Mouse (Mus musculus) kidney, adult 8-10 months (tissue): ENCODE measurements at regions not wholly inside any gene's neighbourhood (a gene's known extent, or its start where the extent isn't known, plus 50 kb on each side); places are given as distances from the start of the nearest gene placed in this dataset.

Source experiments
- DNase-seq, 2 experiments: peaks; one replicate each; pipeline ENCODE4 v3.0.0; 2022

DNA sequence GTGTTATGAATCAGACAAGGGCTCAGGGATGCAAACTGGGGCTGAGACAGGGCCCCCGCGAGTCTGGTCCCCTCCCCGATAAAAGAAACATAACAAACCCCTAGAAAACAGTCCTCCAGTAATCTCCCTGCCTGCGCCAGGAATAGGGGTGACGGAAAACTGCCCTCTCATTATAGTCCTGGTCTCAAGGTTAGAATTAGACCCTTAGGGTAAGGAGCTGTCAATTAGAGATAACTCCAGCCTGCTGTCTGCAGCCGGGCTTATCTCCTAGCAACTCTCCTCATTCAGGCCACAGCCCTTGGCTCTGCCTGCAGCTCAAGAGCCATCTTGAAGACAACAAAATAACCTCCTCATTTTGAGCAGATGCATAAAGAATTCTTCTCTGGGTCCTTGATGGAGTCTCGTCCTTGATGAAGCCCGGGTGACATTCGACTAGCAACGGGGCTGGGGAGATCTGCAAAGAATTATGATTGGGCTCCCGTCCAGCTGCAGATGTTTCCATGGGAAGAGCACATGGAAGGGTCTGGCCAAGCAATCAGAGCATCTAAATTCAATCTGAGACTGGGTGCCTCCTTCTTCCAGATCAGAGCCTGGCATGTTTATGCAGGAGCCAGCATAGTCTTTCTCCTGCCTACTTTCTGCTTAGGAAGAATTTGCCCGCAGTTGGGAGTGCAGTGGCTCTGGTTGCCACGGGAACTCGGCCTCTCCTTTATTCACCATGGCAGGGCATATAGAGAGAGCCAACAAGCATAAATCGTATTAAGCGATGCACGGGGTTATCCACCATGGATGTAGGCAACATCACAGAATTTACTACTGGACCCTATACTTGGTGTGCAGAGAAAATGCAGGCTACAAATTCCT lies 281.2 kb downstream of the Sox11 start:
- no peak for DNase-seq

DNA sequence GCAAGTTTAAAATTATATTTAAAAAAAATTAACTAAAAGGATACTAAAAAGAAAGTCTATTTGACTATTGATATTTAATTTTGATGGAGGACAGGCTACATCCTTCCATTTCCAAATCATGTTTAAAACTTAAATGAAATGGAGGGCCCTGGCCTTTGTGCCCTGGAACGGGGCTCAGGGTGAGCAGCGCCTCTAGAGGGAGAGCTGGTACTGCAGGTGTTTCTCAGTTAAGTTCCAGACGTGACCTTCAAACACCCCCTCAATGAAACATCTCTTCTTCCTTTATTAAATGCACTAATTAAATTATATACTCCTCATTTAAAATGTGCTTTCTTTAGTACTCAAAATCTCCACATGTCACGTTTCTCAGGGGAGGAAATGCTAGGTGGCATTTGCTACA lies 282.5 kb downstream of the Sox11 start:
- DNase-seq = peak; percentile 6 to 31

DNA sequence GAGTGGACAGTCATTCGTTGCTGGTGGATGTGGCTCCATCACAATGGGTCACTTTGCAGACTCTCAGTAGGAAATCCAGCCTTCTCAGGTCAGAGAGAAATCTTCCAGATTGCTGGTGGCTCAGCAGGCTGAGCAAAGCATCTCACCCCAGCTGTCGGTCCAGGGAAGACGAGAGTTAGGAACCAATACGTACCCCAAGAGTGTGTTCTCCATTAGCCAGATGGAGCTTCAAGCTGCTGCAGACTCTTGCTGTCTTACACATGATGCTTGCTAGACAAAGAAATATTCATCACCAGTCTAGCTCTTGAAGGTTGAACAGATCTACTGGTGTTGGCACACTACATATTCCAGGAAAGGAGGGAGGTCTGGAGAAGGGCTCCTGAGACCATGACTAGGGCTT lies 288.0 kb downstream of the Sox11 start:
- no peak for DNase-seq

DNA sequence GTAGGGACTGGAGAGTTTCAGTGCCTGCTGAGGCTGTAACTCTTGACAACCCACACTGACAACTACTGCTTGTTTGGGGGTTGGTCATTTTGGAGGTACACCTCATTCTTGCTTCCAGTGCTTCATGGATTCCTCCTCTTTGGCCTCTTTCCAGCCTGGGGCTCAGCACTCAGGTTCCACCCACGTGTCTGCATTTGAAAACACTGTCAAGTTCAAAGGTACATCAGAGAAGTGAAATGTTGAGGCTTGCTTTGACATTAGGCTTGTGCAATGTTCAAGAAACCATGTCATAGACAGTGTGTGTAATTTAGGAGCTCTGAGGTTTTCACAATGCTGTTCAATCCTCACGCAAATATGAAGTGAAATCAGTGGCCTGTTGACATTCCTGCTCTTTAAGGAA lies 304.5 kb downstream of the Sox11 start:
- no peak for DNase-seq

DNA sequence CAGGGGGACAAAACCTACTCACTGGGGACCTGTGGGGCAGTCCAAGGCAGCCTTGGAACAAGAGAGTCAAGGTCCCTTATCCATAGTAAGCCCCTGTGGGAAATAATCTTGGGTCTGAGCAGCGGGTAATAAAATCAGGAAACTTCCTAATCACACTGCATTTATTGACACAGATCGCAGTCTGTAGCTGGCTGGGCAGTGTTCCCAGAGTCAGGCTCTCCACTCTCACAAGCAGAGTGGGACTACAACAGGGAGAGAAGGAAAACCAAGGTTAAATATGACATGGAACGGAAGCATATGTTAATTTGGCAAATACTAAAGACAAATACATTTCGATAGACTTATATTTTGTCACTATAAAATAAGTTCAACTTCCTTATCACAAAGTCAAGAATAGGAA lies 322.6 kb downstream of the Sox11 start:
- DNase-seq = no peak

DNA sequence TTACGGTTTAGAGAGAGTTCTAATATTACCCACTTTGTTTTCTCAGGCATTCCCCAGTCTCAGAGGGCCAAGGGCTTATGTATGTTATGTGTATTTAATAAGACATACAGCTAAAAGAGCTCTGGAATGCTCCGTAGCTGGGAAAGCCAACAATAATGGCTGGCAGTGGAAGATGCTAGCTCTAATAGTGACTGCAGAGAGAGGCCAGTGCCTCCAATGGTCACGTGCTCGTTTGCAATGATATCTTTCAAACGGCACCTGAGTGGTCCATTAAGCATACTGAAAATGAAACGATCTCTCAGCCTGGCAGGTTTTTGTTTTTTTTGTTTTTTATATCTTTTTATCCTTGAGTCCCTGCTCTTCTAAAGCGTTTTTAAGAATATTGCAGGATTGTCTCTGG lies 324.0 kb downstream of the Sox11 start:
- DNase-seq = no peak

DNA sequence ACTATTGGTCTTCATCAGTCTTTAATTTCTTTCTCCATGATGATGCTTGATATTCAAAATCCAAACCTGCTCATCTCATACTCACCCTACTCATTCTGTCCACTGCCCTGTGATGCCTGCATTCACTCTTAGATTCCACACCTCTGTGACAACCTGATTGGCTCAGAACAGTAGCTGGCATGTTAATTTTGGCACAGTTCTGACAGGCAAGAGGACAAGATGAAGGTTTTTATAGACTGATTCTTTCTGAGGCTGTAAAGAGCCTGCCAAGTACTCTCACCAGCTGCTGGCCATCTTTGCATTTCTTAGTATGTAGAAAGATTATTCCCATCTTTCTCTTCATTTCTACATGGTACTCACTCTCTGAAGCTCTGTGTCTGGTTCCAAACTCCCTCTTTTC lies 343.1 kb downstream of the Sox11 start:
- no peak for DNase-seq

DNA sequence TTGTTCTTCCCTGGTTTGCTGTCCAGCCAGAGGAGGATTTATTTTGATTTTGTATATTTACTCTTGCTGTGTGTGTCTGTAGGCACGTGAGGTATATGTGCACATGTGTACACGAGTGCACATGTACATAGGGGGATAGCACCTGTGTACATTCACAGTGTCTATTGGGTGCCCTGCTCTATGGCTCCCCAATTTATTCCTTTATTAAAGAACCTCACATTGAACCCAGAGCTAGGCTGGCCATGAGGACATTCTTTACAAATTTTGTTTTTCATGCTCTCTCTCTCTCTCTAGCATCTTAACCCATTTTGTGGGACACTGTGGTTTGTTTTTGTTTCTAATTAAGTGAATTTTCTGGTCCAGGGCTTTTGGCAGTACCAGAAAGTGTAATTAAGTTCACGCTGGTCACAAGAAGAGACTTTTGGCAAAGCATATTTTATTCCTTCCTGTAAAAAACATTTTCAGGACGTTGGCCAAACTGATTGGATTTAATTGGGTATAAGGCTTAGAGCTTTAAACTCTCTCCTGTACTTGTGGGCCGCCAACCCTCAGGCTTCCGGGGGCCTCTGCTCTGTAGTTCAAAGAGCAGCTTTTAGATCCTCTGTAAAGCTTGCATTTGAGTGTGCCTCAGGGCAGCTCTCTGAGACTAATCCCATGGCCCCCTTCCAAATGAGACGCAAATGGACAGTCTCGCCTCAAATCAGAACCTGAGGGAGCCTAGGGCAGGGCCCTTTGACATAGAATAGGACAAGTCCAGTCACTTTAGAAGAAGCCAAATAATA lies 365.9 kb downstream of the Sox11 start:
- DNase-seq = no peak

DNA sequence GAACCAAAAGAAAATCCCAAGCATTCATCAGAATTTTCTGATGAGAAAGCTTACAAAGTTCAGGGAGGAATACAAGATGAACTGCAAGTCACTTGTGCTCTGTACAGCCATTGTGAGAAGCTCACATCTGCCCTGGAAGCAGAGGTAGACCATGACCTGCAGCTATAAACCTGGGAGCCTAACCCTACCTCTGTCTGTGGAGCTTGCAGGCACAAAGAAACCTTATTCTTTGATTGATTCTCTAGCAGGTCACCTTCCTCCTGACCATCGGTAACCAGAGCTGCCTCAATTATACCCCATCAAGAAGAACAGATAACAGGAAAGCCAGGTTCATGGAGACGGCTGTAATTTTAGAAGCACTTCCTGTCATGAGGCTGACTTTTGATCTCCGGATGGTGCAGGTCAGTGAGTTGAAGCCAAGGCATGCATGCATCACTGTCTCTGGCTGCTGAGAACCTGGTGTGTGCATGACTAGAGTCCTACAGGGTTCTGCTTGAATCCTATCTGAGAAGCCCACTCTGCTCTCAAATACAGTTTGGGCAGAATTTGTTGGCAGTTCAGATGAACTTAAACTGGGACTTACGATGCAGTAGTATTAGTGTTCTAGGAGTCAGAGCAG lies 369.8 kb downstream of the Sox11 start:
- no peak for DNase-seq

DNA sequence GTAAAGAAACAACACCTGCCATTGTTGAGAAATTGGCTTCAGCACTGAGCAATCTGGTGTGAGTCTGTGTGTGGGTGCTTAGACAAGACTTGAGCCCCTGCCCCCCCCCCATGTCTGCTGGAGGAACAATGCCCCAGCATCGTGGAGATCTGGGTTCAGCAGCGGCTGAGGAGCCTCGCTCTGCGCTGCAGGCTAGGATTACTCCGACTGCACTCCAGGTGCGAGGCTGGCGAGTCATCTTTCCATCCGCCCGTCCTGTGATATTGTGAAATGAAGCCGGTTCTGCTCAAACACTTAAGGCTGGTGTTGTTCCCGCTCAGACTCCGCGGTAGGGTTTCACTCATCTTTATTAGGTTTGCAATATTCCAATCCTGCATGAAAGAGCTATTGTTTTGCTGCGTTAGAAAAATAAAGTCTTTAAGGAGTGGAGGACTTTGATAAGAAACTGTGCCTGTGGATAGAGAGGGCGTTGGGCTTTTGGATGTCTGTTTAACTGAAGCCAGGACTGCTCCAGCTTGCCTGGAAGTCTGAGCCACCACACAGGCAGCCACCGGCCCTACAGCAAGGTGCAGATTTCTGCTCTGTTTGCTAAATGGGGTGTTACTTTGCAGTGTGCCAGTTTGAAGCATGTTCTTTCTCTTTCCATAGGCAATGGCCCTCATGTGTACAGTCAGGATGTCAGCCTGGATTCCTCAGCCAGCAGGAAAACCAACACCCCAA lies 375.2 kb downstream of the Sox11 start:
- no peak for DNase-seq

DNA sequence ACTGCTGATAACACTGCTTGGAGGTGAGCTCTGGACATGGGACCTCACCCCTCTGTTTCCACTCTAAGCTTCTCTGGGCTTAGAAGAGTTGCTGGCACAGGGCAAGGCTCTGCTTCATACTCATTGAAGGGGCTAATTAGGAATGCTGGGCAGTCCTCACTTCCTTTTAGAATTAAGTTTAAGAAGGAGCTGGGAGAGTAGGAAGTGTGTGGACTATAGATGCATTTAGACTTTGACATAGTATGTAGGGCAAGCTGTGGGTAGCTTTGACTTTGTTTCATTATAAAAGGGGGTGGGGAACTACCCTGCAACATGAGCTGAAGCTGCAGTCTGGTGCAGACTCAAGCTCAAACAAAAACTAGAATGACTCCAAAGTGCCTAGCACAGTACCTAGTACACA lies 378.5 kb downstream of the Sox11 start:
- no peak for DNase-seq

DNA sequence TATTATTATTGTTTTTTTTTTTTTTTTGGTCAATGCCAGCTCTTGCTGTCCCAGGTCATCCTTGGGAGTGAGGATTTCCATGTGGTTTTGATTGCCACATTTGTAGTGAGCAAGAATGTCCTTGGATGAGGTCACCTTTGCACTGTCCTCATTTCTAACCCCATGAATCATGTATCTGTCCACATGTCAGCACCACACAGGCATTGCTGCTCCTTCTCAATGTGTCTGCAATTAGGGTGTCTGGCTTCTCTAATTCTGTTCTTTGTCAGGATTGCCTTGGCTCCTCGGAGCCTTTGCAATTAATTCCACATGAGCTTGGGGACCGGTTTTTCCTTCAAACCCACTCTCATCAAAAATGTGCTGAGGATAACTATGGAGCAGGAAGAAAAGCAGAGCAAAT lies 402.5 kb downstream of the Sox11 start:
- DNase-seq = no peak

DNA sequence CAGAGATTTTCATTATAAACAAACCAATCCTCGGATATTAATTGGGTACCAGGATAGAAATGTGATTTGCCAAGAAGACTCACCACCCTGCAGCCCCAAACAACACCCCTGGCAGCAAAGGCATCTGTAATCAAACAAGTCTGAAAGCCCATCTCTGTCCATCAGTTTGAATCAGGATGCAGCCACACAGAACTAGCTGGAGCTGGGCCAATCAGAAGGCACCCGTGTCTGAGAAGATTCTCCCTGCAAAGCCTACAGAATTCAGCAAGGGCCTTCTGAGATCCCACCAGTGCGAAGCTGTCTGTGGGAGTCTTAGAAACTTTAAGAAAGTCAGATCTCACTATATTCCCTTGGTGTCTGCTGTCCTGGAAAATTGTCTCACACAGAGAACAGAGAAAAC lies 404.5 kb downstream of the Sox11 start:
- no peak for DNase-seq

DNA sequence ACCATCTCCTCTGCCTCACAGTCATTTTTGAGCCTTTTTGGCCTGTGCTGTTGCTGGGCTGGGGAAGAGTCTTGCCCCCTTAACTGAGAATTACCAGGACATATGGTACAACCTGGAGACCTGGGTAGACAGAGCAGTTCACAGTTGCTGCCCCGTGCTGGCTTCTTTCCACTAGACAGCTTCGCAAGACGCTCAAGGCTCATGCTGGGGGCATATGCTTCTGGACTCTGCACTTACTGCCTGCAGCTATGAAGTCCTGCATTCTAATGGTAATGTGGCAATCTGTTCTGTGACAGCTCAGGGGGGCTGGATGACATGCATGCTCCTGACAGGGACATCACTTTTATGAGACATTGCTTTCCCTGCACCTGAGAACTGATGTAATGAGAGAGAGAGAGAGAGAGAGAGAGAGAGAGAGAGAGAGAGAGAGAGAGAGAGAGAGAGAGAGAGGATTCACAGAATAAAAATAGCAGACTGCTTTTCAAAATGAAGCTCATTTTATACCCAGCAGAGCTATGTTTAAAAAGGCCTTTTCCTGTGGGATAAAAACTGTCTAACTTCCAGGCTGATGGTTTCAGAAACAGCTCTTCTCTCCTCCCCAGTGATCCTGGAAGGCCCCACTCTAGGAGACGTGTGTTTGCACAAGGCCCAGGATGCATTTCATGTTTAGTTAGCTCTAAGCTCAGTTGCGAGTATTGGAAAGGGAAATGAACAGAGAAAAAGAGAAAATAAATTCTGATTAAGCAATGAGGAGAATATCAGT lies 405.5 kb downstream of the Sox11 start:
- no peak for DNase-seq

DNA sequence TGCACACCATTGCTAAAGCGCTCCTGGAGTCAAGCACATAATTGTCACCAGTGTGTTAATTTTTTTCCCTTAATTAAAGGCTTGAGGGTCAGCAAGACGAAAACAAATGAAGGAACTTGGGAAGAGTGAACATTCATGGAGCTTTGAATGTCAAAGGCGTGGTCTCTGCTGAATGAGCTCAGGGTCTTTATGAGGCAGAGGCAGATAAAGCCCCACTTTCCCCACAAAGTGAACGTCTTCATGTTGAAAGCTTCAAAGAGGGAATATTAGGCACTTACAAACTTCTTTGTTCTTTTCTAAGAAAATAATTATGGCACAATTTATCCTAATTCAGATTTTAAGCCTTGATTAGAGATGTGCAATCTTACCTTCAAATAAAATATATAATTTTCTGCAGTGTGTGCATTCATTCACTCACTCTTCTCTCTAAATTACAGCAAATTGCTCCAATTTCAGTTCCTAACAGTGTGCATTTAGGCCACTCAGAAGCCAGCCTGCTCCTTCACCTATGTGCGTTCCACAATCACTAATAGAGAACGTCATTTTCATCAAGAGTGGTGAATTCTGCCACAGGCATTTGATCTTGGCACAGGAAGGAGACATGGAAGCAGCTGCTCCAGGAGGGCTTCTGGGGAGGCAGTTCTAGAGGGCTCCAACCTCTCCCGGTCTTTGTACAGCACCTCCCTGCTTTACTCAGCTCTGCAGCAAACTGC lies 412.1 kb downstream of the Sox11 start:
- DNase-seq = no peak

DNA sequence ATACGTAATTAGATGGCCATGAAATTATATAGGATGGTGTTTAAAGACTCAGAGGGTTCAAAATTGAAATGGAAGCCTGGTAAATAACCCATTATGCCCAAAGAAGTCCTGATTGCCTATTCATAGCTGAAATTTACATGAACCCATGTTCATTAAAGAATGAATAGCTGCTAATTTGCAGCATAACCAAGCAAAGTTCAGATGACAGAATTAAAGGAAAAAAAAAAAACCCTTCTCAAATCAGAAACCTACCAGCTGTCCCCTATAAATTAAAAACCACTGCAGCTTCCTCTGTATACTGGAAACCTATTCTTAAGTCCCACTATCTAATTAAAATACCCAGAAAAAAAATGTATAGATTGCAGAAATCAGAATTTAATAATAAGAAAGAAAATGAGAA lies 436.2 kb downstream of the Sox11 start:
- DNase-seq = no peak

DNA sequence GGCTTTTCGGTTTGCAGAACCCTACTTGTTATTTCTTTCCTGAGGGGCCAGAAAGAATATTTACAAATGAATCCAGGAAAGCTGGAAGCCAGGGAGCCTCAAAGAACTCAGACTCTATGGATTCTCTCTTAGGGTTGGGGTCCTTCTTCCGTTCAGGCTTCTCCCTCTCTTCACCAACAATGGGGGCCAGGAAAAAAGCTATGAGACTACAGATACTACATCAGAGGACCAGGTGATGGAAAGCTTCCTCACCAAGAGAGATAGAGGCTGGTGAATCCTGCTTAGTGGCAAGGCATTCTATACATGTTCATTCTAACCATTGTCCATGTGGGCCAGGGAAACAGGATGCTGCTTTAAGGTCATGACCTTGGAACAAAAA lies 434.9 kb downstream of the Cmpk2 start:
- DNase-seq = no peak

DNA sequence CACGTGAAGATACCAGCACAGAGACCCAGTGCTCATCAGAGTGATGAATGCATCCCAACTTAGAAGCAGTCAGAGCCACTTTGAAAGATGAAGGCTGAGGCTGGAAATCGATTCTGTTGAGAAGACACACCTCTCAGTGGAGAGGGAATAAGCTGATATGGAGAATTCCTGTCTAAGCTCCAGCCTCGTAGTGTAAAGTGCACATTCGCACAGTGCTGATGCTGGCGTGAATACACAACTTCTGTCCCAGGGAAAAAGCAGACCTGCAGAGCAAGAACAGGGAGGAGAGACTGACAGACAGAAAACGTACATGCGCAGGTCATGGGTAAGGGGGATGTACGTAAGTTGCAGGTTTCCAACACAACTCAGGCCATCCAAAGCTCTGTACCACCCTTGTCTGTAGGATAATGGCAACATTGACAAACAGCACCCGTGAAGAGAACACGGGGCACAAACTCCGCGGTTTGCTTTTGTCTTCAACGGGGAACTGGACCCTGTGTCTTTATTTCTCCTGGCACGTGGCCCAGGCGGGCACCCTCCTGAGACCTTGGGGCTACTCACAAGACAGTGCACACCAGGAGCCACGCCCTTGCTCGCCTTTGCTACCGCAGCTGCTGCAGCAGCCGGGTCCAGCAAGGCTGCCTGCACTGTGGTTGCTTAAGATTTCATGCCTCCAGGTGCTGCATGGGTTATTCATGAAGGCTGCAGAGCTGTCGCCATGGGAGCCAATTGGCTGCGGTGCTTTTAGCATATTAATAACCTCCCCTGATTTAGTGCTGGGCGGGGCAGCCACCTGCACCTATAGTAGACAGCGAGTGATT lies 434.3 kb downstream of the Cmpk2 start:
- peak in 1 of 2 experiments; percentile 11 for DNase-seq

DNA sequence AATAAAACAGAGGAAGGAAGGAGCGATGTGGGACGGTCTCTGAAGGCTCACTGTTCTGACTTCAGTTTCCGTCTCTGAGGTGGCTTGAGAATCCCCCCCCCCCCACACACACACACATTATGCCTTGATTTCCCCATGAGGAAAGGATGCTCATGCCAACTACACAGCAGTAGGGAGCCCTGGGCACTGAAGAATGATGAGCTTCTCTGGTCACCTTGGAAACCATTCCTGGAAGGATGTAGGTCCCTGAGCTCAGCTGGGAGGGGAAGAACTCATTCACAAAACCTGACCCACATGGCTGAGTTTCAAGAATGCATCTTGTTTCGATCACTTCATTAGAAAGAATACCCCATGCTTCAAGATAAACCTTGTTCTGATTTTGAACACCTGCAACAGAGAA lies 422.2 kb downstream of the Cmpk2 start:
- no peak for DNase-seq

DNA sequence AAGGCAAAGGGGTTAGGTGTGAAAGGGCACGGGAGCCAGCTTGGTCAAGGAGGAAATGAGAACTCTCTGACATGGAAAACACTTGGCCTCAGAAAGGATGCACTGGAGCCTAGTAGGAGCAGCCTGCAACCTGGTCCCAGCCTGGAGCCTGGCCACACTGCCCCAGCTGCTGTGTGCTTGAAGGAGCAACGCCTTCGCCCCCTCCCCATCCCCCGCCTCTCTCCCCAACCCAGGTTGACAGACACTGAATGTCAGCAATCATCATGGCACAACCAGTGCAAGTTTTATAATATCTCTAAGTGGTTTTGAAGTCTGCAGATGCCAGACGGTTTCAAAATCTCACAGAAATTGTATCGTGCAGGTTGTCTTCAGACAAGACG lies 417.6 kb downstream of the Cmpk2 start:
- no peak for DNase-seq
